ENCODE assay signal across 8 mouse cellular contexts in genomic region chrX:140599561-140600409, GRCm38 (mm10). TPM values are rescaled to one million over a fixed set of nuclear protein-coding genes. Genes with fewer than 3 reads are reported as not detected.
DNase-seq lines count a peak whose midpoint lies in the region; ATAC-seq and TF ChIP-seq lines count a peak whose summit lies in the region.

No protein-coding gene starts in this region.

- H3K4me2 ChIP-seq in forebrain, embryonic 13.5 days: peak overlapping the region; percentile 80
- peak overlapping the region; percentile 81 for H3K4me2 ChIP-seq in intestine, postnatal 0 days (replicated peaks; ENCODE audit: low read depth)

- H3K79me2 ChIP-seq in macrophage (ENCODE audit: inconsistent target): no peaks in the 10 kb centered on the region

- 0 out of 2 replicates have a peak overlapping the region, but pooled peaks have one; percentile 12 for H3K9ac ChIP-seq in forebrain, embryonic 13.5 days
- H3K9ac ChIP-seq in intestine, postnatal 0 days (ENCODE audit: low read depth, low read length): 0 out of 2 replicates have a peak overlapping the region, but pooled peaks have one; percentile 59

- no peak for TF ChIP-seq POLR2A in testis, adult 2 months (IDR thresholded peaks at IDR 0.05; ENCODE audit: control insufficient read depth, low read depth, low read length)

- WGBS in forebrain, embryonic 13.5 days: 19% methylated on average over 49 of the region's 78 CpGs
- 21% methylated on average over 58 of the region's 78 CpGs for WGBS in intestine, postnatal 0 days
- WGBS in macrophage (ENCODE audit: missing documents): 18% methylated on average over 50 of the region's 78 CpGs

- no peaks in the 10 kb centered on the region for H3K36me3 ChIP-seq in forebrain, embryonic 13.5 days (ENCODE audit: poor library complexity, severe bottlenecking)
- no peaks in the 10 kb centered on the region for H3K36me3 ChIP-seq in intestine, postnatal 0 days (ENCODE audit: control insufficient read depth, insufficient read depth)
- H3K36me3 ChIP-seq in macrophage (ENCODE audit: inconsistent target): no peaks in the 10 kb centered on the region
- H3K36me3 ChIP-seq in testis, adult 2 months (ENCODE audit: control insufficient read depth, insufficient read depth, low read length): no peaks in the 10 kb centered on the region

- H3K4me3 ChIP-seq in forebrain, embryonic 13.5 days: peak overlapping the region; percentile 49
- peak overlapping the region; percentile 50 for H3K4me3 ChIP-seq in intestine, postnatal 0 days (ENCODE audit: low read depth, low read length)
- H3K4me3 ChIP-seq in macrophage (ENCODE audit: inconsistent target): peak overlapping the region; percentile 14; the same call in 1 of the 2 replicates
- peak overlapping the region; percentile 86 for H3K4me3 ChIP-seq in testis, adult 2 months (ENCODE audit: control insufficient read depth, low read depth, low read length)

- peaks cover 74% of the 10 kb centered on the region for H3K27me3 ChIP-seq in forebrain, embryonic 13.5 days
- peaks cover 7% of the 10 kb centered on the region for H3K27me3 ChIP-seq in intestine, postnatal 0 days (replicated peaks; ENCODE audit: control insufficient read depth, insufficient read depth, low read length)
- H3K27me3 ChIP-seq in testis, adult 2 months (ENCODE audit: control insufficient read depth, insufficient read depth, low read length): no peaks in the 10 kb centered on the region

- no peak for ATAC-seq in cerebellum, adult (ENCODE audit: insufficient number of reproducible peaks, low FRiP score, low TSS enrichment)
- no peak; the same call in 1 of the 2 replicates for ATAC-seq in forebrain, embryonic 13.5 days
- peak; percentile 23; the same call in 1 of the 2 replicates for ATAC-seq in intestine, postnatal 0 days

- no peaks in the 10 kb centered on the region for H3K4me1 ChIP-seq in forebrain, embryonic 13.5 days
- no peaks in the 10 kb centered on the region for H3K4me1 ChIP-seq in intestine, postnatal 0 days (replicated peaks; ENCODE audit: control insufficient read depth, insufficient read depth, low read length)
- H3K4me1 ChIP-seq in testis, adult 2 months (ENCODE audit: control insufficient read depth, insufficient read depth, low read length): no peaks in the 10 kb centered on the region; the same call in 1 of the 2 replicates

- H3K9me3 ChIP-seq in forebrain, embryonic 13.5 days (replicated peaks): no peaks in the 10 kb centered on the region
- H3K9me3 ChIP-seq in intestine, postnatal 0 days (ENCODE audit: control insufficient read depth): no peaks in the 10 kb centered on the region

- H3K27ac ChIP-seq in forebrain, embryonic 13.5 days: no peak overlapping the region
- no peak overlapping the region for H3K27ac ChIP-seq in intestine, postnatal 0 days (ENCODE audit: low read depth, low read length)
- H3K27ac ChIP-seq in macrophage: no peak overlapping the region
- peak overlapping the region; percentile 80 for H3K27ac ChIP-seq in testis, adult 2 months (ENCODE audit: control insufficient read depth, insufficient read depth, low read depth, low read length)

- DNase-seq in cerebellum, adult 11-12 months: peak; percentile 10
- peak; percentile 14 for DNase-seq in MN1 (ENCODE audit: low spot score)
- DNase-seq in frontal cortex, postnatal 25 days (ENCODE audit: low spot score in 2 of 2): no peak

- no peak for TF ChIP-seq CTCF in intestine, postnatal 0 days (IDR thresholded peaks at IDR 0.05; ENCODE audit: low read depth)
- no peak for TF ChIP-seq CTCF in testis, adult 2 months (IDR thresholded peaks at IDR 0.05; ENCODE audit: control insufficient read depth, insufficient read depth, insufficient replicate concordance, low read depth, low read length)

RNA-seq across cellular contexts. Expression of gene Tsc22d3, which starts 0.7 kb away (rescaled TPM):
- 84.3 and 96.1 TPM in 2 replicates for polyA plus RNA-seq in forebrain, embryonic 13.5 days (2015; fragmentation: Nextera tagmentation; extraction: Ambion mirVana)
- polyA plus RNA-seq in intestine, postnatal 0 days (2015; fragmentation: Nextera tagmentation; extraction: Ambion mirVana): 64.4 and 80.3 TPM in 2 replicates
- 10 to 100 TPM in 23 of 26 experiments, 1 to 10 TPM in 3; 6.5 to 71.1 (median 30.2) TPM for total RNA-seq in macrophage (2018; cell fraction: chromatin; rRNA removed)
- 100 to 1,000 TPM in 15 of 26 experiments, 10 to 100 TPM in 11; 39.5 to 154 (median 116) TPM for total RNA-seq in macrophage (2018; cell fraction: cytosol; rRNA removed)
- total RNA-seq in macrophage (2018; cell fraction: nucleus; rRNA removed): 100 to 1,000 TPM in 8 of 26 experiments, 10 to 100 TPM in 18; 16.0 to 160 (median 74.9) TPM
- 57.2 to 142 TPM (median 72.7 TPM) in 3 replicates for polyA plus RNA-seq in macrophage (2018)
- polyA plus RNA-seq in testis, adult 2 months (2012; rRNA removed): 9.9 and 11.3 TPM in 2 replicates

Comparison
In these comparisons a context has a peak if more than half of its experiments do, and no peak if none do; other contexts are left out.
1. DNase-seq: peak in cerebellum, adult 11-12 months (single experiment) and MN1 (single experiment); none in frontal cortex, postnatal 25 days (0 of 2).
2. H3K4me3 ChIP-seq: peak in every context shown above with its lines; median percentile 86 in testis, adult 2 months; 50 in intestine, postnatal 0 days; 49 in forebrain, embryonic 13.5 days; 14 in macrophage.